Mouse (Mus musculus): ENCODE data around the gene Sntb2. TPM values are rescaled to one million over a fixed set of nuclear protein-coding genes. Genes with fewer than 3 reads are reported as not detected.

The Sntb2 gene
- polyA plus RNA-seq (2014; fragmentation: Illumina TruSeq; extraction: RNeasy Lipid Tissue Mini Kit (QIAGEN cat#74804); ENCODE audit: low read depth, low replicate concordance): 36.1 TPM

DNA sequence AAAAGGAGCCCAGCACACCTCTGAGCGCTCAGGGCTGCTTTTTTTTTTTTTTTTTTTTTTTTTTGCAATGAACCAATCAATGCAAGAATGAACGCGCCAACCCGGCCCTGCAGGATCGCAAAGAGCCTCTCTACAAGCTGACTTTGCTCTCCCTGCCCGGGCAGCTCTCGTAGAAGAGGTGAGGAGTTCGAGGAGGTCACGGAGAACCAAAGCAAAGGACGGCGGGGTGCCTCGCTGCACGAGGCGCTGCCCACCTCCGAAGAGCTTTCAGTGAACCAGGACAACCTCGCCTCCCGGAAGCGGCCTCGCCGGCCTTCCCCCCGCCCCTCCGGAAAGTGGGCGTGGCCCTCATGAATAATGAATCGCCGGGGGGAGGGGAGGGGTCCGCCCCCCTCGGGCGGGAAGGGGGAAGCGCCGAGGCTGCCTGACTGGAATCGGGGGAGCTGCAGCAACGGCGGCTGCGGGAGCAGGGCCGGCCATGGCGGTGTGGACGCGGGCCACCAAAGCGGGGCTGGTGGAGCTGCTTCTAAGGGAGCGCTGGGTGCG, at the start of gene Sntb2:
TSS of gene Sntb2 (plus strand) at position 427 of the 546 bp plus-strand sequence.

DNA sequence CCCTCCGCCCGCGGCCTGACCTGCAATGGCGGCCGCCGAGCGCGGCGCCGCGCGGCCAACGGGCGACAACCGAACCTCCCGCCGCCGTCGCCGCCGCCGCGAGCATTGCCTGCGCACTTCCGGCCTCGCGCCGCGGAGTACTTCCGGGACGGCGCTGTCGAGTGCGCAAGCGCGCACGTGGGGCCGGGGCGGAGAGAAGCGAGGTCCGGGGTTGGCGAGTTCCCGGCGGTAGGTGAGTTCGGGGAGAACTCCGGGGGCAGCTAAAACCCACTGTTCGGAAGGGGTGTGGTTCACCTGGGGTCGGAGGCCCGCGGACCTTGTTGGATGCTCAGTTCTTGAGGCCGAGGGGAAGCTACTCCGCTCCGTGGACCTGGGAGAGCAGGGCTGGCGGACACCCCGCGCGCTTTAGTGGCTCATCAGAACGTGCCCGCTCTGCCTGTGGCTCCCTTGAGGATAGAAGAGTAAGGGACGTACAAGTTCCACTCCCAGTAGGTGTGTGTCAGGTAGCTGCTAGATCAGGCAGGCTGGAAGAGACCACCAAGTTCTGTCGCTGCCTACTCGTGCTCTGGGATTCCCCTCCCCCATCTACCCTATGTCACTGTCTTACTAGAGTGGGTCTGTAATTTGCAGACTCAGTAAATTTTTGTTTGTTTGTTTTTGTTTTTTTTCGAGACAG, 41.9 kb upstream of the Sntb2 start, which contains the start of gene Utp4:
TSS of gene Utp4 (plus strand) at position 156 of the 676 bp plus-strand sequence.

DNA sequence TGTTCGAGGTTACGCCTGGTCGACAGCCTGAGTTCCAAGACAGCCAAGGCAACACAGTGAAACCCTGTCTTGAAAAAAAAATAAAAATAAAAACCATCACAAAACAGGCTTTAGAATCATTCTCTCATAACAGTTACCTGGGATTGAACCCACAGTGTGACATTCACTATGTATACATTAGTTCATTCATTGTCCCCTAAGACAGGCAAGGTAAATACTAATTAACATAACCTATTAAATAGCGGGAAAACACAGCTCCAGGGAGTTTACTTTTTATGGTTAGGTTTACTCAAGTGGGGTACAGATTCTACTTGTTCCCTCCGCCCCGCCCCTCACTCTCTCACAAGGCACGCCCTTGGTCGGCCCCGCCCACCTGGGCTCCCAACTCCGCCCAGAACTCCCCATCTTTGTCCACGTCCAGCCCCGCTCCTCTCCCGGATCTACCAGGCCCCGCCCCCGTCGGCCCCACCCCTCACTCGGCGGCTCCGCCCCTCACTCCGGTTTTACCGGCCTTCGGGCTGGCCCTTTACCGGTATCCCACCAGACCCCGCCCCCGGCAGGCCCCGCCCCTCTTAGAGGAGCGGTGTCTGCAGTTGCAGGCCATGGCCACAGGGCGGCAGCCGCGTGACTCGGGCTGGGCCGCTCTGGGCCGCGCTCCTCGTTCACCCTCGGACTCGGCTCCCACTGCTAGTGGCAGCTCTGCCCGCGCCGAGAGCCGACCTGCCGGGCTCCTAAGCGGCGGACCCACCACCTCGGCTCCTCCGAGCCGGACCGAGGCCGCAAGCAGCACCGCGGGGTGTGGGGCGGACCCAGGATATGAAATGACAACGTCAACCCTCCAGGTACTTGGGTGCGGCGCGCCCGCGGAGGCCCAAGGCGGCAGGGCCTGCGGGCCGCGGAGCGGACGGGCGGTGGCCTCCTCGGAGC, 95.4 kb downstream of the Sntb2 start, which contains the start of gene Vps4a:
TSS of gene Vps4a (plus strand) at position 573 of the 927 bp plus-strand sequence.

DNA sequence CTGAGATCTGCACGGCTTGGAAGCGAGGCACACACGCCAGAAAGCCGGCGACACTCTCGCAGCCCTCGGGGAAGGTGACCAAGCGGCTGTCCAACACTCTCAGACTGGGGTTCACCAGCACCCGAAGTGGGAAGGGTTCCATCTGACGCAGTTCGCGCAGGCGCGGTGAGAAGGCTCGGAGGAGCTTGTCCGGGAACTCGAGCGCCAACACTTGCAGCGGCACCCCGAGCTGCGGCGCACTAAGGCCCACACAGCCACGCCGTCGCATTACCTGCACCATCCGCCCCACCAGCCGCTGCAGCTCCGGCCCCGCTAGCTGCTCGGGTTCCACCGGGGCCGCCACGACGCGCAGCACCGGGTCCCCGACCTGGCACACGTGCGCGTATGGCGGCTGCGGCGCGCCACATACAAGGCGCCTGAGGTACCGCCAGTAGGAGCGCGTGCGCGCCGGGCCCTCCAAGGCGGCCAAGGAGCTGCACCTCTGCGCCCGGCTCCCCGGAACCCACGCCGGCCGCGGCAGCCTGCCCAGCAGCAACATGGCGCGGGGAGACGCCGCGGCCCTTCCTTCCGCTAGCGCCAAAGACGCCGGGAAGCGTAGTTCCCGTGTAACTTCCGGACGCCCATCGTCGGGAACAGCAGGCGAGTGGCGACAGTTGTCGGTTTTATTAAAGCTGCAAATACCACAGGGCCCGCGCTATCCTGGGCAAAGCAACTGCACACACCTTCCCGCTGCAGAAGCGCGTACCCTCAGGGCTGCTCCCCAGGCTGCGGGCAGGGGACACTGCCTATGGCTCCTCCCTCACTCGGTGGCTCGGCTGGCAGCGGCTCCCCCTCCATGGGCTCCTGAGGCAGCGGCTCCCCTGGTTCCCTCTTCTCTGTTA, 112.8 kb downstream of the Sntb2 start, which contains the start of gene Pdf:
TSS of gene Pdf (minus strand) at position 554 of the 881 bp plus-strand sequence.

DNA sequence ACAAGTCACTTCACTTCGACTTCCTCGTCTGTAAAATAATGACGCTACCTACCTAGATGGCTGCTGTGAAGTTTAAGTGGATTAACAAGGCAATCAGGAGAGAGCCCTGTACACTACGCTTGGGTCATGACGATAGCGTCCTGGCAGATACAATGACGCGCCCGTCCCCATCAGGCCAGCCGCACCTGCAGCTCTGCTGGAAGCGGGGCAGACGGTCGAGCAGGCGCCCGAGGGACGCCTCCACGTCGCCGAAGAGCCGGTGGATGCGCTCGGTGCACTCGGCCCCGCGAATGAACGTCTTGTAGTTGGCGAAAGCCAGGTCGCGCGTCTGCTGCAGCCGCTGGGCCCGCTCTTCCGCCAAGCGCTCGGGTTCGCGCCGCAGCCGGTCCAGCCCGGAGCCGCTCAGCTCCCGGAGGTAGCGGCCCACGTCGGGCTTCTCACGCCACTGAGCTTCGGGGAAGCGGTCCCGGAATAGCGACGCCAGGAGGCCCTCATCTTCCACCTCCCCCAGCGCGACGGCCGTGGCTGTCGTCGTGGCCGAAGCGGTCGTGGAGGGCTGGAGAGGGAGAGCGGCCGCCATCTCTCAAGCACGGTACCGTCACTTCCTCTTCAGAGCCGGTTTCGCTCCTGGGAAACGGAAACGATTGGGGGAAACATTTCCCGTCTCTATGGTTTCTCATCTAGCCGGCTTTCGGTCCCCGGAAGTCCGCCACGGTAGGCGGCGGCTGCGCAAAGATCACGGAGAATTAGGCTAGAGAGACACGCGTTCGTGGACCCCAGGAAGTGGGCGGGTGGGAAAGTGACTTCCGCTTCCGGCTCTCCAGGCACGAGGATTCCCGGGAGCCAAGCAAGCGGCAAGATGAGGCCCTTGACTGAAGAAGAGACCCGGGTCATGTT, 120.8 kb downstream of the Sntb2 start, which contains the start of the genes Cog8 and Nip7:
TSS of gene Cog8 (minus strand) at position 614 of the 897 bp plus-strand sequence.
TSS of gene Nip7 (plus strand) at position 802 of the 897 bp plus-strand sequence.

DNA sequence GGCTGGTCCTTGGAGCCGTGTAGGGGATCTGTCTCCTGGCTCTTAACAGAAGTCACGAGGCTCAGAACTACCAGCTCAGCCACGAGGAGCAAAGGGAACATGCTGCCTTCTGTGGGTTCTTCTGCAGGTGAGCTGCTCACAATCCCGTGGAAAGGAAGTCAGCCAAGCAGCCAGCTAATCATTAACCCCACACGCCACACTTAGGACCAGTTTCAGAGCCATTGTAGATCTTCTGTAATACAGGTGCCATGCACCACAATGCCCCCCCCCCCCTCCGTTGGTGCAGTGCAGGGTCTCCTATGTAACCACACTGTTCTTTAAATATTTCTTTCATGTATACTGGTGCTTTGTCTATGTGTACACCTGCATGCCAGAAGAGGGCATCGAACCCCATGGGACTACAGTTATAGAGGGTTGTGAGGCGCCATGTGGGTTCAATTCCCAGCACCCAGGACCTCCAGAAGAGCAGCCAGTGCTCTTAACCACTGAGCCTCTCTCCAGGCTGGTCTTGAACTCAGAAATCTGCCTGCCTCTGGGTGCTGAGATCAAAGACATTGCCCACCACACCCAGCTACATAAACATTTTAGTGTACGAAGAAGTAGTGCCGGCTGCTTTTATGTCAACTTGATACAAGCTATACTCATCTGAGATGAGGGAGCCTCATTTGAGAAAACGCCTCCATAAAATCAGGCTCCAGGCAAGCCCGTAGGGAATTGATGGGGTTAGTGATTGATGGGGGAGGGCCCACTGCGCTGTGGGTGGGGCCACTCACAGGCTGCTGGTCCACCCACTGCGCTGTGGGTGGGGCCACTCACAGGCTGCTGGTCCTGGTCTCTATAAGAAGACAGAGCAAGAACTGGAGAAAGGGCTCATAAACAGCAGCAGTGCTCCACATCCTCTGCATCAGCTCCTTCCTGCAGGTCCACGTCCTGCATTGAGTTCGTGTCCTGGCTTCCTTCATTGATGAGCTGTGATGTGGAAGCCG, 130.3 kb downstream of the Sntb2 start, which contains the start of gene Tmed6:
TSS of gene Tmed6 (minus strand) at position 134 of the 986 bp plus-strand sequence.

Other genes with a start within 250 kb of the Sntb2 start
- 0.29 TPM for gene Has3, start 65.5 kb upstream of the Sntb2 start, polyA plus RNA-seq (2014; fragmentation: Illumina TruSeq; extraction: RNeasy Lipid Tissue Mini Kit (QIAGEN cat#74804); ENCODE audit: low read depth, low replicate concordance)
- gene Utp4, start 42.1 kb upstream of the Sntb2 start, polyA plus RNA-seq (2014; fragmentation: Illumina TruSeq; extraction: RNeasy Lipid Tissue Mini Kit (QIAGEN cat#74804); ENCODE audit: low read depth, low replicate concordance): 35.2 TPM
- gene Vps4a, start 95.5 kb downstream of the Sntb2 start, polyA plus RNA-seq (2014; fragmentation: Illumina TruSeq; extraction: RNeasy Lipid Tissue Mini Kit (QIAGEN cat#74804); ENCODE audit: low read depth, low replicate concordance): 53.2 TPM
- gene Pdf, start 112.9 kb downstream of the Sntb2 start, polyA plus RNA-seq (2014; fragmentation: Illumina TruSeq; extraction: RNeasy Lipid Tissue Mini Kit (QIAGEN cat#74804); ENCODE audit: low read depth, low replicate concordance): 108 TPM
- gene Cog8, start 120.9 kb downstream of the Sntb2 start, polyA plus RNA-seq (2014; fragmentation: Illumina TruSeq; extraction: RNeasy Lipid Tissue Mini Kit (QIAGEN cat#74804); ENCODE audit: low read depth, low replicate concordance): 37.6 TPM
- gene Nip7, start 121.1 kb downstream of the Sntb2 start, polyA plus RNA-seq (2014; fragmentation: Illumina TruSeq; extraction: RNeasy Lipid Tissue Mini Kit (QIAGEN cat#74804); ENCODE audit: low read depth, low replicate concordance): 12.5 TPM
- gene Tmed6, start 129.9 kb downstream of the Sntb2 start, polyA plus RNA-seq (2014; fragmentation: Illumina TruSeq; extraction: RNeasy Lipid Tissue Mini Kit (QIAGEN cat#74804); ENCODE audit: low read depth, low replicate concordance): not detected
- gene Terf2, start 160.8 kb downstream of the Sntb2 start, polyA plus RNA-seq (2014; fragmentation: Illumina TruSeq; extraction: RNeasy Lipid Tissue Mini Kit (QIAGEN cat#74804); ENCODE audit: low read depth, low replicate concordance): 32.7 TPM
- gene Cyb5b, start 214.9 kb downstream of the Sntb2 start, polyA plus RNA-seq (2014; fragmentation: Illumina TruSeq; extraction: RNeasy Lipid Tissue Mini Kit (QIAGEN cat#74804); ENCODE audit: low read depth, low replicate concordance): 1,323 TPM